Mouse (Mus musculus) midbrain, embryonic 16.5 days (tissue): ENCODE data around the gene Gm49321. TPM values are rescaled to one million over a fixed set of nuclear protein-coding genes. Genes with fewer than 3 reads are reported as not detected.

Source experiments
- ATAC-seq: fragments of 200-750 bp; cut with Nextera tagmentation; 2 replicates; pipeline ENCODE4 v1.8.0; 2017; ENCODE audit warnings: moderate TSS enrichment
- H3K27ac ChIP-seq: fragments of 300-500 bp; sonication (generic); 2 replicates; pipeline ENCODE4 v1.5.1; 2014; ENCODE audit warnings: mild to moderate bottlenecking, low read length, mixed read lengths
- H3K27me3 ChIP-seq: fragments of 300-500 bp; sonication (generic); 2 replicates; pipeline ENCODE4 v1.6.1; 2014; ENCODE audit warnings: low read depth, low read length, mixed read lengths; ENCODE audit not compliant: control insufficient read depth, insufficient read depth
- H3K36me3 ChIP-seq: fragments of 300-500 bp; sonication (generic); 2 replicates; pipeline ENCODE4 v1.6.1; 2014; ENCODE audit warnings: mild to moderate bottlenecking, low read length, moderate library complexity, mixed read lengths; ENCODE audit not compliant: control insufficient read depth, insufficient read depth
- H3K4me1 ChIP-seq: fragments of 300-500 bp; sonication (generic); 2 replicates; pipeline ENCODE4 v1.6.1; 2014; ENCODE audit warnings: mild to moderate bottlenecking, low read length, mixed read lengths; ENCODE audit not compliant: control insufficient read depth, insufficient read depth
- H3K4me2 ChIP-seq: fragments of 300-500 bp; sonication (generic); 2 replicates; pipeline ENCODE4 v1.6.1; 2014; ENCODE audit warnings: mild to moderate bottlenecking, low read length, mixed read lengths
- H3K4me3 ChIP-seq: fragments of 300-500 bp; sonication (generic); 2 replicates; pipeline ENCODE4 v1.5.1; 2014; ENCODE audit warnings: low read depth, mild to moderate bottlenecking, low read length, moderate library complexity, mixed read lengths
- H3K9ac ChIP-seq: fragments of 300-500 bp; sonication (generic); 2 replicates; pipeline ENCODE4 v1.6.1; 2014; ENCODE audit warnings: low read depth, low read length, mixed read lengths
- H3K9me3 ChIP-seq: fragments of 300-500 bp; sonication (generic); replicated peaks from 2 replicates; pipeline ENCODE4 v1.6.1; 2014; ENCODE audit warnings: mild to moderate bottlenecking, low read length, mixed read lengths; ENCODE audit not compliant: control insufficient read depth, poor library complexity, severe bottlenecking
- WGBS: fragments of 180-500 bp; shearing (Covaris S2); extraction: QIAGEN DNeasy Blood & Tissue Kit; methylation state at CpG from one replicate; pipeline ENCODE4 v1.1.7; 2014; 5-methylcytosine and 5-hydroxymethylcytosine counted together
- polyA plus RNA-seq: library from polyadenylated mRNA; unstranded; fragments of >200 nt; fragmentation: Nextera tagmentation; extraction: Ambion mirVana; gene quantifications from 2 replicates; pipeline ENCODE4 v1.2.1, GENCODE M21; 2015

Gm49321 gene
- polyA plus RNA-seq, result 21.2 and 26.0 TPM in 2 replicates

DNA sequence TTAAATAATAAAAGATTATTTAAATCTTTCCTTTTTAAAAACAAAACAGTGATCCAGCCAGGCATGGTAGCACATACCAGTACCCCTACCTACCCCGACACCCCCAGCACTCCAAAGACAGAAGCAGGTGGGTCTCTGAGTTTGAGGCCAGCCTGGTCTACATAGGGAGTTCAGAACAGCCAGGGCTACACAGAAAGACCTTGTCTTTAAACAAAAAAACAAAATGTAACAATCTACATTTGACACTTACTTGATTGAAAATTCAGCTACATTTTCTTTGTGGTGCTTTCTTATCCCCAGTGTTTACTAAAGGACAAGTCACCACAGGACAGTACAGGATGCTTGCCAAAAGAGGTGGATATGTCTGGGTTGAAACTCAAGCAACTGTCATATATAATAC is at the start of gene Gm49321:
TSS of gene Gm49321 (plus strand) at position 301 of the 400 bp plus-strand sequence.
- Histone ChIP-seq H3K4me2 (no peak within 1 kb of the TSS), H3K9ac (no peak within 1 kb of the TSS), H3K27ac (no peak within 1 kb of the TSS), H3K4me3 (no peak within 1 kb of the TSS), H3K9me3 (no peaks in the 10 kb centered on the region), H3K36me3 (peaks cover 23% of the 10 kb centered on the region), H3K4me1 (no peaks in the 10 kb centered on the region), H3K27me3 (no peaks in the 10 kb centered on the region)
- 100% methylated on average over 1 of the region's 1 CpGs for WGBS
- no peak for ATAC-seq

DNA sequence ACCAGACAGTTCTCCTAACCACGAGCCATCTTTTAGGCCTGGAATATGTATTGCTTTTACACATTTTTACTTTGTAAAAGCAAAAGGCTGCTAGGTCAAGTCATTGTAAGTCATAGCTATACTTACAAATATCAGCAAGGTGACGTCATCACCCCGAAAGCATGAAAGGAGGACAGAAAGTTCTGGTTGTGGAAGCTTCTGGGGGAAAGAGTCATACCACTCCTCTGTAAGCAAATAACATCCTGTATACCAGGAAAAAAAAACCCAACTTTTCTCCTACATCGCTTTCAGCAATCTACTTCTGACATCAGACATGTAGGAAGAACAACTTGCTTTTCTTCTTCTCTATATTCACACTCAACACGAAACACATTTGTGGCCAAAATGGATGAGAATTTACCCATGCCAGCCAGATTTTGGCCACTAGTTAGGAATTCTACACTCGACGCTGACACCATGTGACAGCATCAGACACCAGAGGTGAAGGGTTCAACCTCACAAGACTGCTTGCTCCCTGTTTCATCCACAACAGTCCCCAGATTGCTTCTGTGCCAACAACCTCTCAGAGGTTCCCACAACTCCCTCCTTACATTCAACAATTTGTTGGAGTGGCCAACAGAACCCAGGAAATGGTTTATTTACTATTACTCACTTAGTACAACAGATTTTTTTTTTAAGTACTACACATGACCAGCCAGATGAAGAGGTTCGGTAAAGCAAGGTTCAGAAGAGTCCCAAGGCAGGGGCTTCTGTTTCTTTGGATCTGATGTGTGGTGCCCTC is 49.3 kb upstream of the Gm49321 start:
- H3K4me2 ChIP-seq, result no peak overlapping the region
- peaks cover 2% of the 10 kb centered on the region; the same call in 1 of the 2 replicates for H3K4me1 ChIP-seq
- H3K4me3 ChIP-seq, result no peak overlapping the region
- 91% methylated on average over 8 of the region's 8 CpGs for WGBS
- no peak for ATAC-seq
- H3K27ac ChIP-seq, result no peak overlapping the region
- H3K9me3 ChIP-seq, result no peaks in the 10 kb centered on the region
- H3K9ac ChIP-seq, result no peak overlapping the region
- H3K27me3 ChIP-seq, result no peaks in the 10 kb centered on the region
- H3K36me3 ChIP-seq, result no peaks in the 10 kb centered on the region

DNA sequence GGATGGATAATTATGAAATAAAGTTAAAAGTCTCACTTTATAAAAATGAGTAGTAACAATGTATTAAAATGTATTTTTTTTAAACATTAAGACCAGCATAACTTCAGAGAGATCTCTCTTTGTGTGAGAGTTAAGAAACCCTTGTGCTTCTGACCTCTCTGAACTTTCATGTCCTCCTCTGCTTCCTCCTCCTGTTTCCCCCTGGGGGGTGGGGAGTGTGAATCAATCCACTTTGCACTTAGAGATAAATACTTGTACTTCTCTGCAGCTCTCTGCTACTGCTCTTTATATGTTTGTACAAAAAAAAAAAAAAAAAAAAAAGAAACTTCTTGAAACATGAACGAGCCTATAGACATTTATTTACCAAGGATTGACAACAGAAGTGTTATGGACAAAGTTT is 47.9 kb upstream of the Gm49321 start:
- Histone ChIP-seq H3K4me1 (peaks cover 4% of the 10 kb centered on the region; the same call in 1 of the 2 replicates), H3K27me3 (no peaks in the 10 kb centered on the region), H3K9ac (no peak overlapping the region), H3K4me3 (no peak overlapping the region), H3K9me3 (no peaks in the 10 kb centered on the region), H3K4me2 (no peak overlapping the region), H3K36me3 (no peaks in the 10 kb centered on the region), H3K27ac (no peak overlapping the region)
- 85% methylated on average over 1 of the region's 1 CpGs for WGBS
- no peak for ATAC-seq

DNA sequence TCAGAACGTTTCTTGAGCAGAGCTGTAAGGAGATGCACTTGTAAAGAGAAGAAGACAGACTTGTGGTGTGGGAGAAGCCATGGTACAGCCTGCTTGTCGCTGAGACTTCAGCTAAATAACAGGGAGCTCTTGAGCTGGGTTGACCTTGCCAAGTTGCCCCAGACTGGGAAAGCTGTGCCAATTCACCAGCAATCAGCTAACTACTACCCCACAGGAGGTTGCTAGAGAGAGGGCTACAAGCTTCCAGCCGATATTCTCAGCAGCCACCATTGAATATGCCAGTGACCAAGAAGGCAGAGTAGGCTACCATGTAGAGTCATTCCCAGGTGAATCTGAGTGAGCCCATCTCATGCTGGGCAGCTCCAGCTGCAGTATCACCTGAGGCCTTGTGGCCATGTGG is 47.4 kb upstream of the Gm49321 start:
- Histone ChIP-seq H3K4me1 (peaks cover 4% of the 10 kb centered on the region; the same call in 1 of the 2 replicates), H3K9ac (no peak overlapping the region), H3K4me3 (no peak overlapping the region), H3K9me3 (no peaks in the 10 kb centered on the region), H3K27me3 (no peaks in the 10 kb centered on the region), H3K4me2 (no peak overlapping the region), H3K27ac (no peak overlapping the region), H3K36me3 (no peaks in the 10 kb centered on the region)
- WGBS, result 85% methylated on average over 3 of the region's 3 CpGs
- no peak for ATAC-seq

DNA sequence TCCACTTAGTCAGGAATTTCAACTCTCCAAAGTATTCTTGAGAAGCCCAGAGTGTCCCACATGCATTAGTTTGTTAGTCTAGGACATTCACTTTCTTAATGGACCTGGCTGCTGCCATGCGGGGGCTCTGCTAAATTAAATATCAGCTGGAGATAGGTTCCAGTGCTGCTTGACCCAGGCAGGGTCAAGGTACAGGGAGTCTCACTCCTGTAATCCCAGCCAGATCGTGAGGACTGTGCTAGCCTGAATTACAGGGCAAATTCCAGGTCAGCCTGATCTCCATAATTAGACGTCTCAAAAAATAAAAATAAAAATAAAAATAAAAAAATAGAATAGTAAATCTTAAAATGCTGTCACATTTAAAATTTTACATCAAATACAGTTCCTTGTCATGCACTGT is 44.8 kb upstream of the Gm49321 start:
- no peak overlapping the region for H3K4me2 ChIP-seq
- H3K27me3 ChIP-seq, result no peaks in the 10 kb centered on the region
- no peak overlapping the region for H3K9ac ChIP-seq
- H3K9me3 ChIP-seq, result no peaks in the 10 kb centered on the region
- WGBS, result 60% methylated on average over 3 of the region's 3 CpGs
- H3K36me3 ChIP-seq, result no peaks in the 10 kb centered on the region
- no peak for ATAC-seq
- peaks cover 4% of the 10 kb centered on the region; the same call in 1 of the 2 replicates for H3K4me1 ChIP-seq
- no peak overlapping the region for H3K4me3 ChIP-seq
- no peak overlapping the region for H3K27ac ChIP-seq

DNA sequence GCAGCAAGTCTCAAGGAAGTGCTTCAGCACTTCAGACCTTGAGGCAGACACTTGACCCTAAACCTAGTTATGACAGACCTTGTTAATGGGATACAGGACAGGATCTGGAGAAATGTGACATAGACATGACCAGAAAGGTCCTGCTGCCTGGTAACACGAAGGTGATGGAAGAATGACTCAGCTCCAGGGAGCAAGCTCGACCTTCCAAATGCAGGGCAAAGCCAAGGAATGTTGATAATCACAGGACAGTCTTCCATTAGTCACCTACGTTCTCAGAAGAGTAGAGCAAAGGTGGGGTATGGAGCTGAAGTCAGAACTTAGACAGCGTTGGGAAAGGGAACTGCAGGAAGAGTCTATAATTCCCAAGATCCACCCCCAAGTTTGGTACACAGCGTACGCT is 42.6 kb upstream of the Gm49321 start:
- H3K4me2 ChIP-seq, result no peak overlapping the region
- no peaks in the 10 kb centered on the region for H3K9me3 ChIP-seq
- no peak overlapping the region for H3K4me3 ChIP-seq
- H3K36me3 ChIP-seq, result no peaks in the 10 kb centered on the region
- no peak overlapping the region for H3K27ac ChIP-seq
- no peaks in the 10 kb centered on the region for H3K27me3 ChIP-seq
- peaks cover 4% of the 10 kb centered on the region; the same call in 1 of the 2 replicates for H3K4me1 ChIP-seq
- WGBS, result 85% methylated on average over 6 of the region's 6 CpGs
- no peak overlapping the region for H3K9ac ChIP-seq
- ATAC-seq, result no peak

DNA sequence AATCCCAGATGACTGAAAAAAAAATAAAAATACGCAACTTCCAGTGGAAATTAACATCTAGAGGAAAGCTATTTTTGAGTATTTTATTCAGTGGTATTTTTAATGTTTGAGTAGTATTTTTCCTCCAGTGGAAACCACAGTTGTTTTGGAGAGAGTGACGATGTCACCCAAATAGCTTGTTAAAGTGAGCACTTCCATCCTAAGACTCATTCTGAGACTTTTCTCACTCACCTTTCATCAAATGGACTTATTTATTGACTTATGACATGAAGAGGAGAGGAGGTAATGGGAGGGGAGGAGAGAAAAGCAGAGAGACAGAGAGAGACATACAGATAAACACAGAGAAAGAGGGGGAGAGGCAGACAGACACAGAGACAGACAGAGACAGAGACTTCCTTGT is 41.8 kb upstream of the Gm49321 start:
- H3K27ac ChIP-seq, result no peak overlapping the region
- no peak overlapping the region for H3K4me3 ChIP-seq
- peaks cover 4% of the 10 kb centered on the region; the same call in 1 of the 2 replicates for H3K4me1 ChIP-seq
- no peak for ATAC-seq
- H3K36me3 ChIP-seq, result no peaks in the 10 kb centered on the region
- H3K9ac ChIP-seq, result no peak overlapping the region
- H3K9me3 ChIP-seq, result no peaks in the 10 kb centered on the region
- no peaks in the 10 kb centered on the region for H3K27me3 ChIP-seq
- 93% methylated on average over 2 of the region's 2 CpGs for WGBS
- H3K4me2 ChIP-seq, result no peak overlapping the region

DNA sequence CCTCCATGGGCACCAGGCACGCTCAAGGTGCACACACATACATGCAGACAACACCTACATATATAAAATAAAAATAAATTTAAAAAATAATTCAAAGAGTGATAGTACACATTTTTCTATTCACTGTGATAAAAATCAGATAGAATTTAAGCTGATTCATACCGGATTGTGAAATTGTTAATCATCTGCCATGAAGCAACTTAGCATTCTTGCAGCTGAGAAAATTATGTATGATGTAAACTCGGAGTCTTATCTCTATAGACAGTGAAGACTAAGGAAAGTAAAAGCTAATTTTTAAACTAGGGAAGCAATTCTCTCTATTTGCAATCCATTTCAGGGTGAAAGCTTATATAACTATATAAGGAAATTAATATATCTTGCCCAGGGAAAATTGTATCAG is 41.0 kb upstream of the Gm49321 start:
- WGBS, result 82% methylated on average over 3 of the region's 3 CpGs
- Histone ChIP-seq H3K27me3 (no peaks in the 10 kb centered on the region), H3K4me1 (peaks cover 4% of the 10 kb centered on the region; the same call in 1 of the 2 replicates), H3K36me3 (no peaks in the 10 kb centered on the region), H3K4me2 (no peak overlapping the region), H3K27ac (no peak overlapping the region), H3K4me3 (no peak overlapping the region), H3K9me3 (no peaks in the 10 kb centered on the region), H3K9ac (no peak overlapping the region)
- no peak for ATAC-seq

DNA sequence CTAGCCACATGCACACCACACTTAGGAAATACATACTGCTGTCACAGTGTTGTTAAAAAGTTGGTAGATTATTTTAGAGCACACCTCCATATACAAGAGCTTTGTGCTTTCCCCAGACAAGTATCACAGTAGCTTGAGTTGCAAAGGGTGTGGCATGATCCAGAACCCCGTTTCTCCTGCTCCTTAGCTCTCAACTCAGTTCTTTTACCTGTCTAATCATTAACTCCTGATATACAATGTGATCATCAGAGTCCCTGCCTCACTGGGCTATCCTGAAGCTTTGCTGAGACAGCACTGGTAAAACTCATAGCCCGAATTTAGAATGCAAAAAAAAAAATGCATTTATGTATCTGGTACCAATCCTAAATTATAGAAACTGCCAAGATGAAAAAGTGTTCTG is 39.2 kb upstream of the Gm49321 start:
- no peaks in the 10 kb centered on the region for H3K27me3 ChIP-seq
- ATAC-seq, result no peak
- no peak overlapping the region for H3K4me2 ChIP-seq
- peaks cover under 1% of the 10 kb centered on the region; the same call in 1 of the 2 replicates for H3K4me1 ChIP-seq
- H3K27ac ChIP-seq, result no peak overlapping the region
- 79% methylated on average over 2 of the region's 2 CpGs for WGBS
- H3K36me3 ChIP-seq, result no peaks in the 10 kb centered on the region
- no peak overlapping the region for H3K9ac ChIP-seq
- no peaks in the 10 kb centered on the region for H3K9me3 ChIP-seq
- H3K4me3 ChIP-seq, result no peak overlapping the region
